Mouse (Mus musculus) hindbrain, embryonic 14.5 days (tissue): ENCODE measurements around the gene Gjb5. TPM values are rescaled to one million over a fixed set of nuclear protein-coding genes. Genes with fewer than 3 reads are reported as not detected.

Experiments
- polyA plus RNA-seq: library from polyadenylated mRNA; unstranded; fragments of >200 nt; fragmentation: Nextera tagmentation; extraction: Ambion mirVana; gene quantifications from 2 replicates; pipeline ENCODE4 v1.2.1, GENCODE M21; 2014

Gene Gjb5
- polyA plus RNA-seq, 1 experiment from 2014 or later, result 0.21 TPM

Other genes starting within 250 kb of the Gjb5 start
- gene Tmem35b, start 234.5 kb downstream of the Gjb5 start, polyA plus RNA-seq, result 14.0 and 18.1 TPM in 2 replicates
- 30.8 and 35.1 TPM in 2 replicates for gene Dlgap3, start 189.0 kb downstream of the Gjb5 start, polyA plus RNA-seq
- 53.8 and 60.9 TPM in 2 replicates for gene Smim12, start 114.4 kb downstream of the Gjb5 start, polyA plus RNA-seq
- 25.4 and 27.0 TPM in 2 replicates for gene Gja4, start 44.1 kb downstream of the Gjb5 start, polyA plus RNA-seq
- gene Gjb3, start 27.3 kb downstream of the Gjb5 start, polyA plus RNA-seq, result 0.17 TPM in 1 of 2 replicates, not detected in the other
- gene Gjb4, start 4.1 kb downstream of the Gjb5 start, polyA plus RNA-seq, result 0.17 TPM in 1 of 2 replicates, not detected in the other